Mouse (Mus musculus) CH12.LX (cell line): Measurements from ENCODE around the gene Kif22. TPM values are rescaled to one million over a fixed set of nuclear protein-coding genes. Genes with fewer than 3 reads are reported as not detected.
"Not testable (repeated sequence)": the region's sequence is repeated elsewhere in the genome, so short reads cannot be mapped to it uniquely, and the experiment has no call there.

Source experiments
- DNase-seq: peaks from one replicate; pipeline ENCODE4 v3.0.0-alpha.2; 2013; ENCODE audit errors: extremely low read depth
- H3K27ac ChIP-seq: 2 replicates; pipeline ENCODE4 v1.5.1; 2012; ENCODE audit warnings: low read depth, mild to moderate bottlenecking, control low read depth, moderate library complexity; ENCODE audit not compliant: insufficient read depth
- H3K27me3 ChIP-seq: replicated peaks from 2 replicates; pipeline ENCODE3; 2012; ENCODE audit warnings: inconsistent platforms
- H3K36me3 ChIP-seq, 2 experiments: replicated peaks in 1 of 2; 2 replicates each; pipeline versions ENCODE3 to v1.6.1; 2012; ENCODE audit warnings: inconsistent platforms in 1 of 2, low read length in 1 of 2, mild to moderate bottlenecking in 1 of 2, mixed read lengths in 1 of 2, moderate library complexity in 1 of 2; ENCODE audit not compliant: control insufficient read depth in 1 of 2, insufficient read depth in 1 of 2
- H3K4me1 ChIP-seq, 2 experiments: 2 replicates each; pipeline ENCODE4 v1.6.1; 2012; ENCODE audit warnings: inconsistent platforms in 1 of 2, moderate library complexity in 1 of 2; ENCODE audit not compliant: insufficient read depth in 2 of 2, control insufficient read depth in 1 of 2
- H3K4me2 ChIP-seq: 2 replicates; pipeline ENCODE4 v1.6.1; 2012; ENCODE audit warnings: low read depth, mild to moderate bottlenecking, control low read depth; ENCODE audit not compliant: poor library complexity, insufficient read depth, severe bottlenecking
- H3K4me3 ChIP-seq, 3 experiments: fragments of 150-350 bp in 1 of 3; sonication (generic) in 1 of 3; replicated peaks in 1 of 3; 2 replicates each; pipeline versions ENCODE3 to v1.5.1; 2011 to 2012; ENCODE audit warnings: low read depth in 2 of 3, low read length in 2 of 3, mild to moderate bottlenecking in 2 of 3, moderate library complexity in 2 of 3, control low read depth in 1 of 3, improper control_type of control experiment in 1 of 3, inconsistent platforms in 1 of 3, mixed read lengths in 1 of 3; ENCODE audit not compliant: poor library complexity in 1 of 3
- H3K79me2 ChIP-seq: replicated peaks from 2 replicates; pipeline ENCODE4 v1.6.1; 2012; ENCODE audit warnings: mild to moderate bottlenecking, moderate library complexity; ENCODE audit not compliant: control insufficient read depth, poor library complexity, insufficient read depth, severe bottlenecking; ENCODE audit errors: extremely low read depth
- H3K9ac ChIP-seq: 2 replicates; pipeline ENCODE4 v1.6.1; 2012; ENCODE audit warnings: low read depth, mild to moderate bottlenecking, control low read depth, moderate library complexity; ENCODE audit not compliant: insufficient read depth
- H3K9me3 ChIP-seq: replicated peaks from 2 replicates; pipeline ENCODE3; 2012; ENCODE audit warnings: low read length, inconsistent platforms, mixed read lengths
- BHLHE40 ChIP-seq: IDR thresholded peaks from 2 replicates; pipeline ENCODE4 v1.6.1; 2011; ENCODE audit warnings: mild to moderate bottlenecking, low read depth, low read length, improper control_type of control experiment
- CHD1 ChIP-seq: IDR thresholded peaks from 2 replicates; pipeline ENCODE4 v1.6.1; 2012; ENCODE audit warnings: low read depth, low read length, improper control_type of control experiment, inconsistent platforms
- CHD2 ChIP-seq: IDR thresholded peaks from 2 replicates; pipeline ENCODE4 v1.6.1; 2011; ENCODE audit warnings: low read length, improper control_type of control experiment
- E2F4 ChIP-seq: IDR thresholded peaks from 2 replicates; pipeline ENCODE4 v1.6.1; 2011; ENCODE audit warnings: low read depth, low read length, improper control_type of control experiment; ENCODE audit not compliant: insufficient replicate concordance
- ELF1 ChIP-seq: IDR thresholded peaks from 2 replicates; pipeline ENCODE4 v1.6.1; 2014; ENCODE audit warnings: low read depth, mild to moderate bottlenecking, inconsistent platforms, low read length, improper control_type of control experiment
- ETS1 ChIP-seq: conservative IDR thresholded peaks from 2 replicates; pipeline ENCODE4 v1.6.1; 2012; ENCODE audit warnings: low read depth, mild to moderate bottlenecking, inconsistent platforms, low read length, improper control_type of control experiment, moderate library complexity
- HCFC1 ChIP-seq: IDR thresholded peaks from 2 replicates; pipeline ENCODE4 v1.6.1; 2012; ENCODE audit warnings: low read depth, mild to moderate bottlenecking, inconsistent platforms, low read length, improper control_type of control experiment
- MAZ ChIP-seq: IDR thresholded peaks from 2 replicates; pipeline ENCODE4 v1.6.1; 2012; ENCODE audit warnings: low read depth, mild to moderate bottlenecking, inconsistent platforms, low read length, improper control_type of control experiment, moderate library complexity
- MYC ChIP-seq: IDR thresholded peaks from 2 replicates; pipeline ENCODE4 v1.6.1; 2011; ENCODE audit warnings: low read depth, mild to moderate bottlenecking, improper control_type of control experiment, low read length
- POLR2A ChIP-seq: IDR thresholded peaks from 2 replicates; pipeline ENCODE4 v1.6.1; 2011; ENCODE audit warnings: low read depth, mild to moderate bottlenecking, improper control_type of control experiment, low read length
- POLR2AphosphoS2 ChIP-seq: IDR thresholded peaks from 2 replicates; pipeline ENCODE4 v1.6.1; 2011; ENCODE audit warnings: low read depth, low read length, improper control_type of control experiment
- RAD21 ChIP-seq: IDR thresholded peaks from 2 replicates; pipeline ENCODE4 v1.6.1; 2011; ENCODE audit warnings: low read depth, mild to moderate bottlenecking, low read length, improper control_type of control experiment, moderate library complexity
- SIN3A ChIP-seq: IDR thresholded peaks from 2 replicates; pipeline ENCODE4 v1.6.1; 2012; ENCODE audit warnings: low read length, improper control_type of control experiment, inconsistent platforms
- USF1 ChIP-seq: IDR thresholded peaks from 2 replicates; pipeline ENCODE4 v1.6.1; 2014; ENCODE audit warnings: low read depth, mild to moderate bottlenecking, inconsistent platforms, low read length, improper control_type of control experiment
- USF2 ChIP-seq: conservative IDR thresholded peaks from 2 replicates; pipeline ENCODE4 v1.6.1; 2011; ENCODE audit warnings: low read depth, low read length, improper control_type of control experiment
- ZC3H11A ChIP-seq: IDR thresholded peaks from 2 replicates; pipeline ENCODE4 v1.6.1; 2012; ENCODE audit warnings: low read depth, mild to moderate bottlenecking, inconsistent platforms, low read length, improper control_type of control experiment
- ZNF384 ChIP-seq: IDR thresholded peaks from 2 replicates; pipeline ENCODE4 v1.6.1; 2012; ENCODE audit warnings: low read depth, low read length, improper control_type of control experiment, inconsistent platforms
- dilution Hi-C: fragments of 300-500 bp; cut with MboI; formaldehyde crosslinking; loops from 2 replicates; pipeline ENCODE4 v1.14.3; 2020; ENCODE audit warnings: low sequenced_read_pairs; ENCODE audit not compliant: extremely low pct_unique_long_range_greater_than_20kb, extremely low pct_ligation_motif_present
- in situ Hi-C: fragments of 300-500 bp; cut with MboI; formaldehyde crosslinking; loops from 3 replicates; pipeline ENCODE4 v1.14.3; 2019; ENCODE audit warnings: low sequenced_read_pairs, low pct_ligation_motif_present, low pct_unique_long_range_greater_than_20kb, mixed read lengths
- polyA plus RNA-seq: library from polyadenylated mRNA; unstranded; fragments of >175 nt; gene quantifications from 2 replicates; pipeline ENCODE4 v1.2.1, GENCODE M21; 2012; ENCODE audit warnings: low read depth; ENCODE audit not compliant: insufficient read length
- total RNA-seq, 2 experiments: library from RNA; depleted of rRNA; stranded (reverse); fragments of 300-350 nt in 1 of 2; fragments of >200 nt in 1 of 2; gene quantifications; 2 replicates each; pipeline ENCODE4 v1.2.3; 2012 to 2014

Gene Kif22
- total and polyA plus RNA-seq, 3 experiments = 54.2 to 86.2 (median 58.1) TPM

DNA sequence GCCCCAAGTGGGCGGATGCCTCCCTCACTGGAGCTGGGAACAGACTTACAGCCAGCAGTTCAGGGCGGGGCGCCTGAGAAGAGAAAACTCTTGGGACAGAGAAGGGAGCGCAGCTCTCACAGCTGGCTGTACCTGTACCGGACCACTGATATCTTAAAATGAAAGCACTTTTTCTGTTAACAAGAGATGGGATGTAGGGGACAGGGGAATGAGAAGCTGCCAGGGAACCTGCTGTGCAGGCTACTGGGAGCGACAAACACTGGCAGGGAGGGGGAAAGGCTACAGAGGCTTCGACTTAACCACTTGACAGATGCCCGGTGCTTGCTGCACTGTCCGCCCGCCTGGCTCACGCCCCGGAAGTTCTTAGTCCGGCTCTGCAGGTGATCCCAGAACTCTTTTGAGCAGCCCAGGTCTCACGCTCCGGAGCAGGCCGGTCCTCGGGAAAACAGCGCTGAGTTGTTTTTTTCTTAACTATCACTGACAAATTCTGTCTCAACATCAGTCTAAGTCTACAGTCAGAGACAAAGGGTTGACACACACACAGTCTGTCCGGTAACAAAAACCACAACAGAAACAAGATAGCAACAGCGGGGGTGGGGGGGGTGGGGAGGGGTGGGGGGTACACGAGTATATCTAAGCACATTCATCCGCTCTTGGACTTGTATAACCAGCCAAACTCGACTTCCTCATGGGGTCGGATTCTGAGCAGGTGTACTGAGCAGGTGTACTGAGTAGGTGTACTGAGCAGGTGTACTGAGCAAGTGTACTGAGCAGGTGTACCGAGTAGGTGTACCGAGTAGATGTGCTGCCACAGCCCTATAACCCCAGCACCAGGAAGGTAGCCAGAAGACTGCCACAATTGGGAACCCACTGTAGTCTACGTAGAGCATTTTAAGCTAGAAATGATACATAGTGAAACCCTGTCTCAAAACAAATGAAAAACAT is 46.9 kb upstream of the Kif22 start:
- in situ Hi-C loops = no loop called here
- H3K9me3 ChIP-seq = no peaks in the 10 kb centered on the region
- dilution Hi-C loops = no loop called here
- peaks cover 19% of the 10 kb centered on the region for H3K79me2 ChIP-seq
- H3K4me3 ChIP-seq = peak overlapping the region in 1 of 3 experiments; percentile 20
- H3K27ac ChIP-seq = peak overlapping the region; percentile 11; the same call in 1 of the 2 replicates
- H3K9ac ChIP-seq = peak overlapping the region; percentile 44; the same call in 1 of the 2 replicates
- H3K36me3 ChIP-seq = peaks cover 16 to 21% of the 10 kb centered on the region in 2 experiments
- no peak for DNase-seq
- H3K27me3 ChIP-seq = no peaks in the 10 kb centered on the region
- peak overlapping the region; percentile 88 for H3K4me2 ChIP-seq
- TF ChIP-seq USF1 (no peak), SIN3A (peak; percentile 47), RAD21 (no peak), CHD1 (no peak), POLR2AphosphoS2 (no peak), BHLHE40 (0 out of 2 replicates have a peak, but pooled peaks have one; percentile 20), ETS1 (no peak), POLR2A (no peak), MYC (no peak), HCFC1 (peak; percentile 33; the same call in 1 of the 2 replicates)
- peaks cover 11 to 36% of the 10 kb centered on the region in 2 experiments for H3K4me1 ChIP-seq

DNA sequence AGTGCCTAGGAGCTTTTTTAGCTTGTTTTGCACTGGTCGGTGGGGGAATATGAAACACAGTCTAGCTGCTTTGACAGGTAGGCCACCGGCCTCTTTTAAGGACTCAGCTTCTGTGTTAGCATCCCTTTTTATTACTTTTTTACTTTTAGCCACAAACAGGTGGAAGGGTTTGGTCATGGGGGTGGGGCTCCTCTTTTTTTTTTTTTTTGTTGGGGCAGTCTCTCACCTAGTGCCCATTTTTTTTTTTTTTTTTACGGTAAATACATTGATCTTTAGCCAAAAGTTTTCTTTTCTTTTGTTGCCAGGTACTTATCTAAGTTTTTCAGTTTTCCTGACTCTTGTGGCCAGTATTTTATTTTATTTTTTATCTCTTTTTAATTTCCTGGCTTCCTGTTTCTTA is 45.8 kb upstream of the Kif22 start:
- in situ Hi-C loops = no loop called here
- Histone ChIP-seq H3K27me3 (no peaks in the 10 kb centered on the region), H3K9me3 (no peaks in the 10 kb centered on the region), H3K4me3 (no peak overlapping the region), H3K4me2 (no peak overlapping the region), H3K36me3 (peaks cover 8 to 11% of the 10 kb centered on the region in 2 experiments), H3K27ac (no peak overlapping the region), H3K9ac (no peak overlapping the region), H3K4me1 (peaks cover 11 to 29% of the 10 kb centered on the region in 2 experiments), H3K79me2 (peaks cover 18% of the 10 kb centered on the region)
- dilution Hi-C loops = no loop called here
- TF ChIP-seq USF2 (no peak), ZNF384 (0 out of 2 replicates have a peak, but pooled peaks have one; percentile 45), CHD1 (no peak), ELF1 (no peak), MAZ (no peak), E2F4 (no peak), CHD2 (no peak), ZC3H11A (no peak)
- no peak for DNase-seq

DNA sequence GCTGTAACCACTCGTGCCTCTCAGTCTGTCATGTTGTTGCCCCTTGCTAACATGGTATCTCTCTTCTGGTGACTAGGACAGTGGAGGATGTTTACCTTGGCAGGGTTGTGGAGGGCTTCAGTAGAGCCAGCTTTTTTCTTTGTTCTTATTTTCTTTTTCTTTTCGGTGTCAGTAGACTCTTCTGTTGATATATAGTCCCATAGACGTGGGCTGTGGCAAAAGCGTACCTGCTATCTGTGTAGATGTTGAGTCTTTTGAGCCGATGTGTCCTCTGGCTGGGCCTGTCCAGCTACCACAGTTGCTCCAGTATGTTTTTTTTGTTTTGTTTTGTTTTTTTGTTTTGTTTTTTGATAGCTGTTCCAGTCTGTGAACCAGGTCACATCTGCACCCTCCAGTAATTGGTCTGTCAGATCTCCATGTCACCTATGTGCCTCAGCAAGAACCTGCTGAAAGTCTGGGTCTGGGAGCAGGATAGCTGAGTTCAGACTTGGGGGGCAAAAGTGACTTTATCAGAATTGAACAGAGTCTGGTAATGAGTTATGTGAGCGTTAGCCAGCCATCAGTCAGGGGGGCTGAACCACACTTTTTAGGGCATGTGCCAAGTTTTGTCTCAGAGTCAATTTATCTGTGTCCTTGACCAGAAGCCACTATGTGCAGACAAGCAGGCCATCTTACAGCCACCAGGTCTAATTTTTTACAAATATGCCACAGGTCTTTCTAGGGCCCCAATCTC is 45.2 kb upstream of the Kif22 start, which contains the start of gene Zg16:
Gene Zg16, minus strand, starts transcription at position 51 of the 733 bp plus-strand sequence.
- dilution Hi-C loops, H3K9me3 ChIP-seq, H3K9ac ChIP-seq, DNase-seq, H3K27me3 ChIP-seq, H3K4me3 ChIP-seq, in situ Hi-C loops, H3K4me2 ChIP-seq, H3K36me3 ChIP-seq, H3K27ac ChIP-seq: not testable (repeated sequence)
- Histone ChIP-seq H3K4me1 (peaks cover 7 to 29% of the 10 kb centered on the region in 2 experiments), H3K79me2 (peaks cover 11% of the 10 kb centered on the region)

DNA sequence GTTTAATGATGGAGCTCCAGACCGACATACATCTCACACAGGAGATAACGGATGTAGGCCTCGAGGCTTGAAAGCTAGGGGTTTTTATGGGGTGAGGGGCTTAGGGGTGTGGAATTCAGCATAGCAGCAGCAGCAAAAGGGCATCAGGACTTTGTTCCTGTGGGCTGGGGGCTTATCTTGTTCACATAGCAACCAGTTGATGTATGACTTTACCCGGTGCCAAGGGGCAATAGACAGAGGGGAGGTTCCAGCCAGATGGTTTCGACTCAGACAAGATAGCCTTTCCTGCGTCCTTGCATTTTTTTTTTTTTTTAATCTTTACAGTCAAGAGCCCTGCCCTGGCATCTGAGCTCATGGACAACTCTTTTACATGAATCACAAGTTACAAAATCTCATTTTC is 43.5 kb upstream of the Kif22 start:
- H3K79me2 ChIP-seq, H3K9ac ChIP-seq, H3K27me3 ChIP-seq, H3K4me3 ChIP-seq, DNase-seq, H3K9me3 ChIP-seq, H3K36me3 ChIP-seq, H3K4me2 ChIP-seq, in situ Hi-C loops, H3K27ac ChIP-seq, dilution Hi-C loops: not testable (repeated sequence)
- H3K4me1 ChIP-seq = peaks cover 11 to 40% of the 10 kb centered on the region in 2 experiments
